Mouse (Mus musculus) stomach, adult 2 months (tissue): Measurements from ENCODE around the gene Ptpn22. TPM values are rescaled to one million over a fixed set of nuclear protein-coding genes. Genes with fewer than 3 reads are reported as not detected.

Experiments used
- polyA plus RNA-seq: library from polyadenylated mRNA; depleted of rRNA; stranded (reverse); fragments of >200 nt; gene quantifications from 2 replicates; pipeline ENCODE4 v1.2.3, GENCODE M21; 2012; rRNA removed

Gene Ptpn22
- polyA plus RNA-seq, result 0.04 and 0.23 TPM in 2 replicates

GRCm38 (mm10) chr3:103858881-103859801 lies at the start of gene Ptpn22:
Ptpn22 (plus strand) TSS chr3:103859795.

GRCm38 (mm10) chr3:103832426-103832825 lies 27.2 kb upstream of the Ptpn22 start, which contains the start of gene Bcl2l15:
Bcl2l15 (plus strand) TSS chr3:103832601.

GRCm38 (mm10) chr3:103914010-103914669 lies 54.5 kb downstream of the Ptpn22 start, which contains the start of gene Rsbn1:
Rsbn1 (plus strand) TSS chr3:103914120.

Other genes starting within 250 kb of the Ptpn22 start
- gene Atg4a-ps, start 213.7 kb upstream of the Ptpn22 start, polyA plus RNA-seq, result not detected in 2 replicates
- 5.1 and 5.3 TPM in 2 replicates for gene Olfml3, start 121.8 kb upstream of the Ptpn22 start, polyA plus RNA-seq
- not detected in 2 replicates for gene Gm10964, start 120.4 kb upstream of the Ptpn22 start, polyA plus RNA-seq
- gene Hipk1, start 68.2 kb upstream of the Ptpn22 start, polyA plus RNA-seq, result 22.2 and 37.2 TPM in 2 replicates
- gene Dclre1b, start 50.4 kb upstream of the Ptpn22 start, polyA plus RNA-seq, result 7.4 and 7.7 TPM in 2 replicates
- 2.4 and 4.1 TPM in 2 replicates for gene Ap4b1, start 50.3 kb upstream of the Ptpn22 start, polyA plus RNA-seq
- not detected in 2 replicates for gene Gm43064, start 50.2 kb upstream of the Ptpn22 start, polyA plus RNA-seq
- 0.08 and 0.30 TPM in 2 replicates for gene Bcl2l15, start 27.2 kb upstream of the Ptpn22 start, polyA plus RNA-seq
- gene Rsbn1, start 54.3 kb downstream of the Ptpn22 start, polyA plus RNA-seq, result 1.1 and 1.5 TPM in 2 replicates
- 2.7 and 3.8 TPM in 2 replicates for gene Phtf1, start 108.3 kb downstream of the Ptpn22 start, polyA plus RNA-seq